Mouse (Mus musculus) liver, embryonic 14.5 days (tissue): ENCODE data around the gene Parm1.

Experiments used
- CTCF ChIP-seq: IDR thresholded peaks from 2 replicates; pipeline ENCODE4 v1.5.1; 2016; ENCODE audit warnings: antibody characterized with exemption, low read depth, control low read depth
- EP300 ChIP-seq: IDR thresholded peaks from 2 replicates; pipeline ENCODE4 v1.6.1; 2016; ENCODE audit warnings: antibody characterized with exemption, low read depth

GRCm38 (mm10) chr5:91519521-91519920 is 2.1 kb downstream of the Parm1 start:
- no peak for TF ChIP-seq CTCF
- TF ChIP-seq EP300, result no peak
